Mouse (Mus musculus) embryonic facial prominence, embryonic 11.5 days (tissue): ENCODE results near the gene A030005L19Rik. TPM values are rescaled to one million over a fixed set of nuclear protein-coding genes. Genes with fewer than 3 reads are reported as not detected.

Experiments used
- ATAC-seq: fragments of 200-750 bp; cut with Nextera tagmentation; replicated peaks from 2 replicates; pipeline ENCODE4 v1.8.0; 2017; ENCODE audit warnings: low read depth; ENCODE audit not compliant: insufficient number of reproducible peaks, low FRiP score, low TSS enrichment
- DNase-seq: peaks from one replicate; pipeline ENCODE4 v3.0.0-alpha.2; 2015; ENCODE audit warnings: low spot score
- H3K27ac ChIP-seq: fragments of 300-500 bp; sonication (generic); replicated peaks from 2 replicates; pipeline ENCODE4 v1.5.1; 2014; ENCODE audit warnings: mild to moderate bottlenecking, low read depth, low read length, control low read depth
- H3K27me3 ChIP-seq: fragments of 300-500 bp; sonication (generic); 2 replicates; pipeline ENCODE4 v1.6.1; 2014; ENCODE audit warnings: mild to moderate bottlenecking, low read length, moderate library complexity, mixed read lengths; ENCODE audit not compliant: control insufficient read depth, insufficient read depth
- H3K36me3 ChIP-seq: fragments of 300-500 bp; sonication (generic); replicated peaks from 2 replicates; pipeline ENCODE4 v1.6.1; 2014; ENCODE audit warnings: low read depth, mild to moderate bottlenecking, low read length, moderate library complexity, mixed read lengths; ENCODE audit not compliant: control insufficient read depth, insufficient read depth
- H3K4me1 ChIP-seq: fragments of 300-500 bp; sonication (generic); 2 replicates; pipeline ENCODE4 v1.6.1; 2014; ENCODE audit warnings: low read length, mixed read lengths; ENCODE audit not compliant: control insufficient read depth, insufficient read depth
- H3K4me2 ChIP-seq: fragments of 300-500 bp; sonication (generic); 2 replicates; pipeline ENCODE4 v1.6.1; 2014; ENCODE audit warnings: low read depth, mild to moderate bottlenecking, control low read depth, low read length, moderate library complexity
- H3K4me3 ChIP-seq: fragments of 300-500 bp; sonication (generic); 2 replicates; pipeline ENCODE4 v1.5.1; 2014; ENCODE audit warnings: low read depth, low read length, control low read depth
- H3K9ac ChIP-seq: fragments of 300-500 bp; sonication (generic); replicated peaks from 2 replicates; pipeline ENCODE4 v1.6.1; 2014; ENCODE audit warnings: mild to moderate bottlenecking, control low read depth, low read length
- H3K9me3 ChIP-seq: fragments of 300-500 bp; sonication (generic); replicated peaks from 2 replicates; pipeline ENCODE4 v1.6.1; 2016; ENCODE audit warnings: mild to moderate bottlenecking, low read length, inconsistent platforms, mixed read lengths; ENCODE audit not compliant: control insufficient read depth
- WGBS: fragments of 180-500 bp; shearing (Covaris S2); extraction: QIAGEN DNeasy Blood & Tissue Kit; methylation state at CpG from one replicate; pipeline ENCODE4 v1.1.7; 2014; 5-methylcytosine and 5-hydroxymethylcytosine counted together
- polyA plus RNA-seq: library from polyadenylated mRNA; unstranded; fragments of >200 nt; fragmentation: Nextera tagmentation; extraction: Ambion mirVana; gene quantifications from 2 replicates; pipeline ENCODE4 v1.2.1, GENCODE M21; 2014

A030005L19Rik gene
- not detected in 2 replicates for polyA plus RNA-seq

- Histone ChIP-seq H3K27ac (no peak within 1 kb of the TSS), H3K9me3 (no peaks in the 10 kb centered on the region), H3K4me3 (no peak within 1 kb of the TSS), H3K9ac (no peak within 1 kb of the TSS), H3K4me2 (no peak within 1 kb of the TSS), H3K36me3 (no peaks in the 10 kb centered on the region), H3K27me3 (no peaks in the 10 kb centered on the region), H3K4me1 (no peaks in the 10 kb centered on the region)
- ATAC-seq (no peak), DNase-seq (no peak)
- 87% methylated on average over 3 of the region's 3 CpGs for WGBS
These were observed at the start of gene A030005L19Rik for GRCm38 (mm10) chr1:82913025-82913424. A030005L19Rik (plus strand) TSS chr1:82913325.

- no peaks in the 10 kb centered on the region for H3K36me3 ChIP-seq
- DNase-seq (no peak), ATAC-seq (no peak)
- no peak overlapping the region for H3K4me3 ChIP-seq
- H3K27ac ChIP-seq: no peak overlapping the region
- no peaks in the 10 kb centered on the region for H3K4me1 ChIP-seq
- H3K9ac ChIP-seq: no peak overlapping the region
- no peaks in the 10 kb centered on the region for H3K27me3 ChIP-seq
- WGBS: 91% methylated on average over 3 of the region's 3 CpGs
- no peaks in the 10 kb centered on the region for H3K9me3 ChIP-seq
- no peak overlapping the region for H3K4me2 ChIP-seq
These were observed 42.9 kb upstream of the A030005L19Rik start for GRCm38 (mm10) chr1:82870202-82870601.

- ATAC-seq (no peak), DNase-seq (no peak)
- no peak overlapping the region for H3K4me2 ChIP-seq
- peaks cover 4% of the 10 kb centered on the region for H3K36me3 ChIP-seq
- no peaks in the 10 kb centered on the region for H3K27me3 ChIP-seq
- H3K9ac ChIP-seq: no peak overlapping the region
- H3K27ac ChIP-seq: no peak overlapping the region
- no peaks in the 10 kb centered on the region for H3K9me3 ChIP-seq
- no peaks in the 10 kb centered on the region for H3K4me1 ChIP-seq
- 76% methylated on average over 2 of the region's 2 CpGs for WGBS
- no peak overlapping the region for H3K4me3 ChIP-seq
These were observed 34.0 kb upstream of the A030005L19Rik start for GRCm38 (mm10) chr1:82879172-82879571.

- H3K9ac ChIP-seq: no peak overlapping the region
- no peaks in the 10 kb centered on the region for H3K9me3 ChIP-seq
- WGBS: 87% methylated on average over 8 of the region's 8 CpGs
- no peak overlapping the region for H3K4me2 ChIP-seq
- H3K27ac ChIP-seq: no peak overlapping the region
- H3K4me1 ChIP-seq: no peaks in the 10 kb centered on the region
- no peaks in the 10 kb centered on the region for H3K27me3 ChIP-seq
- ATAC-seq: no peak
- H3K36me3 ChIP-seq: peaks cover 4% of the 10 kb centered on the region
- no peak for DNase-seq
- H3K4me3 ChIP-seq: no peak overlapping the region
These were observed 32.9 kb upstream of the A030005L19Rik start for GRCm38 (mm10) chr1:82880196-82880595.

- no peaks in the 10 kb centered on the region for H3K27me3 ChIP-seq
- DNase-seq: no peak
- no peaks in the 10 kb centered on the region for H3K9me3 ChIP-seq
- H3K4me3 ChIP-seq: no peak overlapping the region
- H3K36me3 ChIP-seq: no peaks in the 10 kb centered on the region; the same call in 1 of the 2 replicates
- H3K27ac ChIP-seq: no peak overlapping the region
- no peak overlapping the region for H3K9ac ChIP-seq
- no peak for ATAC-seq
- 95% methylated on average over 7 of the region's 7 CpGs for WGBS
- H3K4me2 ChIP-seq: no peak overlapping the region
- H3K4me1 ChIP-seq: no peaks in the 10 kb centered on the region
These were observed 19.9 kb upstream of the A030005L19Rik start for GRCm38 (mm10) chr1:82893269-82893668.

- no peaks in the 10 kb centered on the region; the same call in 1 of the 2 replicates for H3K36me3 ChIP-seq
- H3K4me2 ChIP-seq: no peak overlapping the region
- DNase-seq (no peak), ATAC-seq (no peak)
- no peaks in the 10 kb centered on the region for H3K4me1 ChIP-seq
- H3K27me3 ChIP-seq: no peaks in the 10 kb centered on the region
- 95% methylated on average over 1 of the region's 1 CpGs for WGBS
- H3K9ac ChIP-seq: no peak overlapping the region
- H3K9me3 ChIP-seq: no peaks in the 10 kb centered on the region
- no peak overlapping the region for H3K4me3 ChIP-seq
- H3K27ac ChIP-seq: no peak overlapping the region
These were observed 12.6 kb upstream of the A030005L19Rik start for GRCm38 (mm10) chr1:82900567-82900966.

- ATAC-seq (no peak), DNase-seq (no peak)
- Histone ChIP-seq H3K4me2 (no peak overlapping the region), H3K4me3 (no peak overlapping the region), H3K9ac (no peak overlapping the region), H3K4me1 (no peaks in the 10 kb centered on the region), H3K36me3 (no peaks in the 10 kb centered on the region; the same call in 1 of the 2 replicates), H3K27me3 (no peaks in the 10 kb centered on the region), H3K9me3 (no peaks in the 10 kb centered on the region), H3K27ac (no peak overlapping the region)
- WGBS: 91% methylated on average over 3 of the region's 3 CpGs
These were observed 11.9 kb upstream of the A030005L19Rik start for GRCm38 (mm10) chr1:82901201-82901600.

- DNase-seq (no peak), ATAC-seq (0 out of 2 replicates have a peak, but pooled peaks have one; percentile 54)
- Histone ChIP-seq H3K9me3 (no peaks in the 10 kb centered on the region), H3K4me2 (no peak overlapping the region), H3K27ac (no peak overlapping the region), H3K4me3 (no peak overlapping the region), H3K4me1 (no peaks in the 10 kb centered on the region), H3K27me3 (no peaks in the 10 kb centered on the region), H3K36me3 (no peaks in the 10 kb centered on the region), H3K9ac (no peak overlapping the region)
- WGBS: 82% methylated on average over 3 of the region's 3 CpGs
These were observed 7.2 kb upstream of the A030005L19Rik start for GRCm38 (mm10) chr1:82905886-82906285.
